In the genomic region with DNA sequence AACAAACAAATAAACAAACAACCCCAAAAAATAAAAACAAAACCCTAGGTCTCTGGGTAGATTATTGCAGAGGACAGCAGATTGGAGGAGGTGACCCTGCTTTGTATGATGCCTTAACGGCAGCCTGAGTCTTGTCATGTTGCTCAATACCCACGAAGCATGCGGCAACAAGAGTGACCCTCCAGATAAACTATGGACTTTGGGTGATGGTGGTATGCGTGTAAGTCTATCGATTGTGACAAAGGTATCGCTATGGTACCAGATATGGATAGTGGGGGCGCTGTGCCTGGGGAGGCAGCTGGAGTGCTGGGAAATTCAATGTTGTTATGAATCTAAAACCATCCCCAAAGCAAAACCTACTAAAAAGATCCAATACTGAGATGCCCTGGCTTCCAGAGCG, we compare ENCODE assay signal across 10 mouse cellular contexts. TPM values are rescaled to one million over a fixed set of nuclear protein-coding genes. Genes with fewer than 3 reads are reported as not detected.
DNase-seq lines count a peak whose midpoint lies in the region; ATAC-seq and TF ChIP-seq lines count a peak whose summit lies in the region.
"Had no signal": no experiment of that assay in that cellular context is flagged by ENCODE, and none has a peak within 500 bp of the region (broad histone marks: within the 10 kb centered on the region; RNA-seq: fewer than 3 reads in every experiment).

No protein-coding gene starts in this region.

- intact Hi-C loops in gastrocnemius, adult 2 months (cut with DNase I) = no loop called here

- no peak overlapping the region for H3K4me2 ChIP-seq in liver, embryonic 11.5 days
- peak overlapping the region; percentile 28; the same call in 1 of the 2 replicates for H3K4me2 ChIP-seq in limb, embryonic 13.5 days (replicated peaks)
- H3K4me2 ChIP-seq in stomach, embryonic 16.5 days (ENCODE audit: low read depth, low read length) = peak overlapping the region; percentile 38; the same call in 1 of the 2 replicates
- H3K4me2 ChIP-seq: hindbrain, embryonic 12.5 days; midbrain, embryonic 12.5 days had no signal

- H3K36me3 ChIP-seq in liver, adult 2 months (ENCODE audit: control insufficient read depth, insufficient read depth, low read length) = no peaks in the 10 kb centered on the region
- H3K36me3 ChIP-seq in liver, embryonic 11.5 days (ENCODE audit: control insufficient read depth, insufficient read depth, low read length) = no peaks in the 10 kb centered on the region
- no peaks in the 10 kb centered on the region for H3K36me3 ChIP-seq in limb, embryonic 13.5 days
- no peaks in the 10 kb centered on the region for H3K36me3 ChIP-seq in stomach, embryonic 16.5 days (ENCODE audit: control insufficient read depth, insufficient read depth, low read length)
- H3K36me3 ChIP-seq: hindbrain, embryonic 12.5 days; midbrain, embryonic 12.5 days had no signal

- no peak for TF ChIP-seq CTCF in gastrocnemius, adult 2 months (IDR thresholded peaks at IDR 0.05)
- peak; percentile 26; the same call in 1 of the 2 replicates for TF ChIP-seq CTCF in liver, adult 2 months (IDR thresholded peaks at IDR 0.05; ENCODE audit: low read depth, low read length)

- H3K9ac ChIP-seq in liver, adult 2 months (ENCODE audit: low read depth, low read length) = peak overlapping the region; percentile 58
- H3K9ac ChIP-seq in liver, embryonic 11.5 days (ENCODE audit: low read depth, low read length) = no peak overlapping the region
- H3K9ac ChIP-seq in limb, embryonic 13.5 days = no peak overlapping the region
- H3K9ac ChIP-seq in stomach, embryonic 16.5 days (ENCODE audit: low read length) = no peak overlapping the region
- H3K9ac ChIP-seq: hindbrain, embryonic 12.5 days; midbrain, embryonic 12.5 days had no signal

- no peak for ATAC-seq in liver, embryonic 11.5 days (replicated peaks; ENCODE audit: low FRiP score)
- ATAC-seq in limb, embryonic 13.5 days (ENCODE audit: low FRiP score, low read depth) = no peak
- no peak for ATAC-seq in stomach, embryonic 16.5 days (ENCODE audit: insufficient read depth, low FRiP score)

- H3K9me3 ChIP-seq in liver, embryonic 11.5 days (ENCODE audit: control insufficient read depth, low read length) = no peaks in the 10 kb centered on the region
- no peaks in the 10 kb centered on the region; the same call in 1 of the 2 replicates for H3K9me3 ChIP-seq in limb, embryonic 13.5 days
- H3K9me3 ChIP-seq in stomach, embryonic 16.5 days (replicated peaks; ENCODE audit: control insufficient read depth, low read length) = no peaks in the 10 kb centered on the region
- H3K9me3 ChIP-seq: hindbrain, embryonic 12.5 days; midbrain, embryonic 12.5 days had no signal

- no peak for DNase-seq in gastrocnemius, adult 2 months
- DNase-seq in gastrocnemius, postnatal 4 days (ENCODE audit: low spot score in 2 of 2) = no peak
- DNase-seq in liver, adult 2 months (ENCODE audit: extremely low read depth, low read depth, low spot score) = peak; percentile 97
- DNase-seq in liver, embryonic 11.5 days (ENCODE audit: low spot score) = no peak
- DNase-seq in layer of hippocampus, adult 8-10 months (ENCODE audit: low spot score in 2 of 2) = no peak
- DNase-seq in cerebellum, postnatal 10 days = no peak

- no peaks in the 10 kb centered on the region for H3K27me3 ChIP-seq in liver, adult 2 months (ENCODE audit: control insufficient read depth, insufficient read depth, low read length)
- no peaks in the 10 kb centered on the region for H3K27me3 ChIP-seq in liver, embryonic 11.5 days (replicated peaks; ENCODE audit: control insufficient read depth, insufficient read depth, low read length)
- no peaks in the 10 kb centered on the region for H3K27me3 ChIP-seq in limb, embryonic 13.5 days
- H3K27me3 ChIP-seq in stomach, embryonic 16.5 days (ENCODE audit: control insufficient read depth, insufficient read depth, low read length) = no peaks in the 10 kb centered on the region
- H3K27me3 ChIP-seq: hindbrain, embryonic 12.5 days; midbrain, embryonic 12.5 days had no signal

- peaks cover 23% of the 10 kb centered on the region for H3K4me1 ChIP-seq in liver, adult 2 months (ENCODE audit: control insufficient read depth, insufficient read depth, low read length)
- H3K4me1 ChIP-seq in liver, embryonic 11.5 days (replicated peaks; ENCODE audit: control insufficient read depth, insufficient read depth, low read length) = peaks cover 11% of the 10 kb centered on the region
- H3K4me1 ChIP-seq in limb, embryonic 13.5 days = peaks cover 48% of the 10 kb centered on the region
- peaks cover 23% of the 10 kb centered on the region for H3K4me1 ChIP-seq in stomach, embryonic 16.5 days (ENCODE audit: control insufficient read depth, insufficient read depth, low read length)

- H3K4me3 ChIP-seq in gastrocnemius, adult 2 months = peak overlapping the region; percentile 38; the same call in 1 of the 2 replicates
- H3K4me3 ChIP-seq in liver, adult 2 months (ENCODE audit: insufficient read depth, low read depth, low read length) = no peak overlapping the region
- no peak overlapping the region for H3K4me3 ChIP-seq in liver, embryonic 11.5 days (ENCODE audit: low read depth, low read length)
- H3K4me3 ChIP-seq in limb, embryonic 13.5 days = no peak overlapping the region
- no peak overlapping the region for H3K4me3 ChIP-seq in stomach, embryonic 16.5 days (replicated peaks; ENCODE audit: low read length)
- H3K4me3 ChIP-seq: hindbrain, embryonic 12.5 days; midbrain, embryonic 12.5 days had no signal

- H3K27ac ChIP-seq in gastrocnemius, adult 2 months = peak overlapping the region; percentile 90
- peak overlapping the region; percentile 80 for H3K27ac ChIP-seq in liver, adult 2 months (replicated peaks; ENCODE audit: insufficient read depth, low read depth, low read length)
- no peak overlapping the region for H3K27ac ChIP-seq in liver, embryonic 11.5 days (ENCODE audit: low read depth, low read length)
- no peak overlapping the region; the same call in 1 of the 2 replicates for H3K27ac ChIP-seq in limb, embryonic 13.5 days
- peak overlapping the region; percentile 91 for H3K27ac ChIP-seq in stomach, embryonic 16.5 days (ENCODE audit: low read length)
- H3K27ac ChIP-seq: hindbrain, embryonic 12.5 days; midbrain, embryonic 12.5 days had no signal

- no peaks in the 10 kb centered on the region for H3K79me2 ChIP-seq in liver, adult 2 months (ENCODE audit: control insufficient read depth, insufficient read depth, low read length)

- TF ChIP-seq POLR2A in liver, adult 2 months (IDR thresholded peaks at IDR 0.05; ENCODE audit: extremely low read depth, insufficient read depth, low read length) = no peak

- 29% methylated on average over 8 of the region's 8 CpGs for WGBS in liver, adult 2 months
- 72% methylated on average over 8 of the region's 8 CpGs for WGBS in liver, embryonic 11.5 days
- WGBS in limb, embryonic 13.5 days = 86% methylated on average over 8 of the region's 8 CpGs
- 73% methylated on average over 8 of the region's 8 CpGs for WGBS in stomach, embryonic 16.5 days

RNA-seq across cellular contexts. Expression of a gene that starts 55.4 kb away (rescaled TPM):
- total RNA-seq in gastrocnemius, adult 2 months (2021) = 10 to 100 TPM; 20.7 to 50.5 TPM
- total RNA-seq in gastrocnemius, postnatal 4 days (2021) = 10 to 100 TPM; 18.8 to 22.8 TPM
- total RNA-seq in liver, adult 2 months (2014; rRNA removed) = 589 and 661 TPM in 2 replicates
- 259 and 295 TPM in 2 replicates for polyA plus RNA-seq in liver, adult 2 months (2012; rRNA removed)
- polyA plus RNA-seq in liver, embryonic 11.5 days (2014; fragmentation: Nextera tagmentation; extraction: Ambion mirVana) = 26.2 and 27.7 TPM in 2 replicates
- polyA plus RNA-seq in limb, embryonic 13.5 days (2015; fragmentation: Nextera tagmentation; extraction: Ambion mirVana) = 22.5 and 24.3 TPM in 2 replicates
- 29.4 and 30.8 TPM in 2 replicates for polyA plus RNA-seq in stomach, embryonic 16.5 days (2015; fragmentation: Nextera tagmentation; extraction: Ambion mirVana)
- 10 to 100 TPM; 37.7 to 48.8 (median 40.4) TPM for total RNA-seq in layer of hippocampus, adult 8-10 months (2022)

Comparison
In these comparisons a context has a peak if more than half of its experiments do, and no peak if none do; other contexts are left out.
1. H3K27ac ChIP-seq: peak in gastrocnemius, adult 2 months (single experiment), liver, adult 2 months (single experiment) and stomach, embryonic 16.5 days (single experiment); none in liver, embryonic 11.5 days (single experiment) and limb, embryonic 13.5 days (single experiment).
2. RNA of a gene that starts 55.4 kb away (total RNA-seq): 589 to 661 TPM in liver, adult 2 months; 20.7 to 50.5 TPM in gastrocnemius, adult 2 months, 37.7 to 48.8 TPM in layer of hippocampus, adult 8-10 months and 18.8 to 22.8 TPM in gastrocnemius, postnatal 4 days; every median in the first group is over 10 times any median in the second.